Mouse (Mus musculus) heart, embryonic 16.5 days (tissue): ENCODE data around the gene Rpn2. TPM values are rescaled to one million over a fixed set of nuclear protein-coding genes. Genes with fewer than 3 reads are reported as not detected.

ENCODE experiments used
- ATAC-seq: fragments of 200-750 bp; cut with Nextera tagmentation; replicated peaks from 2 replicates; pipeline ENCODE4 v1.8.0; 2017; ENCODE audit warnings: moderate number of reproducible peaks; ENCODE audit not compliant: insufficient read depth, low FRiP score; ENCODE audit errors: extremely low read depth
- H3K27ac ChIP-seq: fragments of 300-500 bp; sonication (generic); 2 replicates; pipeline ENCODE4 v1.5.1; 2014; ENCODE audit warnings: mild to moderate bottlenecking, low read length, control low read depth, moderate library complexity
- H3K27me3 ChIP-seq: fragments of 300-500 bp; sonication (generic); 2 replicates; pipeline ENCODE4 v1.6.1; 2014; ENCODE audit warnings: low read length, mixed read lengths; ENCODE audit not compliant: control insufficient read depth, insufficient read depth
- H3K36me3 ChIP-seq: fragments of 300-500 bp; sonication (generic); 2 replicates; pipeline ENCODE4 v1.6.1; 2014; ENCODE audit not compliant: control insufficient read depth, insufficient read depth
- H3K4me1 ChIP-seq: fragments of 300-500 bp; sonication (generic); 2 replicates; pipeline ENCODE4 v1.6.1; 2014; ENCODE audit warnings: low read length, mixed read lengths; ENCODE audit not compliant: control insufficient read depth, insufficient read depth
- H3K4me2 ChIP-seq: fragments of 300-500 bp; sonication (generic); 2 replicates; pipeline ENCODE4 v1.6.1; 2014; ENCODE audit warnings: low read depth, mild to moderate bottlenecking, control low read depth, low read length
- H3K4me3 ChIP-seq: fragments of 300-500 bp; sonication (generic); 2 replicates; pipeline ENCODE4 v1.5.1; 2014; ENCODE audit warnings: mild to moderate bottlenecking, control low read depth, low read length
- H3K9ac ChIP-seq: fragments of 300-500 bp; sonication (generic); 2 replicates; pipeline ENCODE4 v1.6.1; 2014; ENCODE audit warnings: low read length, control low read depth
- H3K9me3 ChIP-seq: fragments of 300-500 bp; sonication (generic); replicated peaks from 2 replicates; pipeline ENCODE4 v1.6.1; 2016; ENCODE audit warnings: low read length; ENCODE audit not compliant: control insufficient read depth
- WGBS: fragments of 180-500 bp; shearing (Covaris S2); extraction: QIAGEN DNeasy Blood & Tissue Kit; methylation state at CpG from one replicate; pipeline ENCODE4 v1.1.7; 2014; 5-methylcytosine and 5-hydroxymethylcytosine counted together
- polyA plus RNA-seq: library from polyadenylated mRNA; unstranded; fragments of >200 nt; fragmentation: Nextera tagmentation; extraction: Ambion mirVana; gene quantifications from 2 replicates; pipeline ENCODE4 v1.2.1, GENCODE M21; 2015

Gene Rpn2
- polyA plus RNA-seq, 1 experiment from 2014 or later = 159 TPM

DNA sequence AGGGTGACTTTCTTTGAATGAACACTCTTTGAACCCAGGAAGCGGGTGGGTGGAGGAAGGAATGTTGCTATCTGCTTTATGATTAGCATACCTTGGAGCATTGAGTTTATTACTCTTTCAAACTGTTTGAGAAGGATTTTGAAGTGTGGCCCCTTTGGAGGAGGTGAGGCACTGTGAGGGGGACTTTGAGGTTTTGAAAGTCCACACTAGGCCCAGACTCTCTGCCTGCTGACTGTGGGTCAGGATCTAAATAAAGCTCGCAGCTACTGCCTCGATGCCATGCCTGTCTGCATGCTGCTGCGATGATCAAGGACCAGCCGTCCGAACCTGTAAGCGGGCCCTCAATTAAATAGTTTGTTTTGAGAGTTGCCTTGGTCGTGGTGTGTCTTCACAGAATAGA, 96.2 kb downstream of the Rpn2 start:
- H3K9me3 ChIP-seq = no peaks in the 10 kb centered on the region
- no peak overlapping the region for H3K9ac ChIP-seq
- ATAC-seq = no peak
- H3K27me3 ChIP-seq = no peaks in the 10 kb centered on the region
- no peak overlapping the region for H3K27ac ChIP-seq
- peaks cover 25% of the 10 kb centered on the region for H3K4me1 ChIP-seq
- H3K4me2 ChIP-seq = no peak overlapping the region
- H3K36me3 ChIP-seq = peaks cover 6% of the 10 kb centered on the region; the same call in 1 of the 2 replicates
- 36% methylated on average over 7 of the region's 8 CpGs for WGBS
- H3K4me3 ChIP-seq = no peak overlapping the region

Other genes starting within 250 kb of the Rpn2 start
- gene Soga1, start 199.8 kb upstream of the Rpn2 start, polyA plus RNA-seq = 1.7 and 3.1 TPM in 2 replicates
- not detected in 2 replicates for gene Tldc2, start 192.0 kb upstream of the Rpn2 start, polyA plus RNA-seq
- 15.3 and 17.0 TPM in 2 replicates for gene Samhd1, start 143.8 kb upstream of the Rpn2 start, polyA plus RNA-seq
- gene Rbl1, start 74.5 kb upstream of the Rpn2 start, polyA plus RNA-seq = 15.1 and 16.3 TPM in 2 replicates
- 0.24 and 0.59 TPM in 2 replicates for gene Mroh8, start 532 bp downstream of the Rpn2 start, polyA plus RNA-seq
- gene Ghrh, start 68.5 kb downstream of the Rpn2 start, polyA plus RNA-seq = not detected in 2 replicates
- gene Manbal, start 88.6 kb downstream of the Rpn2 start, polyA plus RNA-seq = 54.0 and 61.7 TPM in 2 replicates
- gene Src, start 139.4 kb downstream of the Rpn2 start, polyA plus RNA-seq = 5.7 and 6.9 TPM in 2 replicates